Mouse (Mus musculus) heart, postnatal 4 days (tissue): ENCODE data around the gene Adnp. TPM values are rescaled to one million over a fixed set of nuclear protein-coding genes. Genes with fewer than 3 reads are reported as not detected.
A peak's percentile ranks its signal among the peaks of the same experiment; 100 is the strongest.

Experiments
- DNase-seq: peaks from one replicate; pipeline ENCODE4 v3.0.0; 2021
- microRNA-seq, 2 experiments: library from miRNA; unstranded; fragments of <30 nt; microRNA quantifications; one replicate each; pipeline ENCODE4 v1.2.0; 2021 to 2022
- total RNA-seq, 2 experiments: library from RNA; stranded (reverse); gene quantifications; 2 replicates each; pipeline ENCODE4 v1.2.3; 2021

The Adnp gene
- total RNA-seq, 2 experiments from 2014 or later: 69.1 to 70.2 TPM

DNA sequence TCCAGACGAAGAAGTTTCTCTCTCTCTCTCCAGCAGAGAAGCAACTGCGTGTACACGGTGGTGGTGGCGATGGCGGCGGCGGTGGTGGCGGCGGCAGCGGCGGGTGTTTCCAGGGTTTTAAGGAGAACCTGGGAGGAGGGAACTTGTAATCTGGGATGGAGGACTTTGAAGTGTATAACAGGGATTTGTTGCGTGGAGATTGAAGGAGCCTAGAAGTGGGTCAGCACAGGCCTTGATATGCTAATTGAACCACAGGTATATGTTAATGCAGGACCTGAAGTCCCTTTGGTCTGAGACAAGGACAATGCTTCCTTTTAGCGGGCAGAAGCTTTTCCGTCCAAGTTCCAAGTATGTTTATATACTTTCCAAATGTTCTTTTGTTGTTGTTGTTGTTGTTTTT is 50.6 kb downstream of the Adnp start:
- DNase-seq: no peak

DNA sequence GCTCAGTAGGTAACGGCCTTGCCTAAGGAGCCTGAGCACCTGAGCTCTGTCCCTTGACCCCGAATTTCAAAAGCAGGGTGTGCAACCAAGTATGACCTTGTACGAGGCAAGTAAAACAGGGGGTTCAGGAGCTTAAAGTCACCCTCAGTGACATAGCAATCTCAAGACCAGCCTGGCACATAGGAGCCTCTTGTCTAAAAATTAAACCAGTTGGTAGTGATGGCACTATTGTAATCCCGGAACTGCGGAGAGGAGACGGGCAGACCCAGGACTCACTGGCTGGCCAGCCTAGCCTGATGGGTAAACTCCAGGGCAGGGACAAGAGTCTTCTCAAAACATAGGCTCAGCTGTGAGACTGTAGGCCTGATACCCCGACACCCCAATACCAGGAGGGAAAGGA is 51.2 kb downstream of the Adnp start:
- DNase-seq: no peak

DNA sequence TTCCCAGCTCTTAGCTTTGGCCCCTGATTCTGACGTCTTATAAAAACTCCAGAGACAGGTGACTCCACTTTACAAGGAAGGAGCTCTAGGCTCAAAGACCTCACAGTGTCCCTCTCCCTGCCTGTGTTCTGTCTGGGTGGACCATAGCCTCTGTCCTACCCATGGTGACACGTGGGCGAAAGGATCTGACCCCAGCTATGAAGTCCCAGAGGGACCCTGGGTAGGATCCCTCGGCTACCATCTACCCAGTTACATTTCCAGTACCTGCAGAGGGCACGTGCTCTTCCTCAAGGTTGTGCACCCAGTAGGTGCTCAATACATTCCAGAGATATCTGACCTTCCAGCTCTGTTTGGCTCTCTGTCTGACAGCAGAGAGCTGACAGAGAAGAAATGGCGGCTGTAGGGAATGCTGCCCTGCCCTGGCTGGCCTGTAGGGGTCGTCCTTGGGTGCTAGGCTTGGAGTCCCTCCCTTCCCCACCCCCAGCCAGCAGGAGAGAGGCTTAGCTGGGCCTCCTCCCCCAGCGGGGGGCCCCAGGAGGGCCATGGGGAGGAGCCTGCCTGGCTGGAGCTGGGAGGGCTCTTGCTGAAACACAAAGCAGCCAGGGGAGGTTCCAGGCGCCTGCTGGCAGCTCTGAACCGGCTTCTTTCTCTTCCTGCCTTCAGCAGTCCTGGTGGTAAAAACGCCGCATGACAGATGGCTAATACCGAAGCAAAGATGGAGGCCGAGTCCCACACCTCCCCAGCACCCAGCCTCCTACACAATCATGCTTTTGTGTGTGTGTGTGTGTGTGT is 52.6 kb downstream of the Adnp start:
- DNase-seq: peak; percentile 91

DNA sequence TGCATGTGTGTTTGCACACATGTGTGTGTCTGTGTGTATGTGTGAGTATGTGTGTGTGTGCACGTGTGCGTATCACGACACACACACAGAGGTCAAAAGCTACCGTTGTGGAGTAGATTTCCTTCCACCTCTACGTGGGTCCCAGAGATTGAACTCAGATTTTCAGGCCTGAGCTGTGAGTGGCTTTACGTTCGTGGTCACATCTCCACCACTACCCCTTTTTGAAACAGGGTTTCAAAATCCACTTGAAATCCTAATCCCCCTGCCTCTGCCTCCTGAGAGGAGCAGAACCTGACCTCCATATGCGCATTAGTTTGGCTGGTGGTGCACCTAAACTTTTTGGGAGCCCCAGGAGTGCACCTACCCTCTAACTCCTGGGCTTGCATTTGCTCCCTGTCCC is 57.7 kb downstream of the Adnp start:
- no peak for DNase-seq

DNA sequence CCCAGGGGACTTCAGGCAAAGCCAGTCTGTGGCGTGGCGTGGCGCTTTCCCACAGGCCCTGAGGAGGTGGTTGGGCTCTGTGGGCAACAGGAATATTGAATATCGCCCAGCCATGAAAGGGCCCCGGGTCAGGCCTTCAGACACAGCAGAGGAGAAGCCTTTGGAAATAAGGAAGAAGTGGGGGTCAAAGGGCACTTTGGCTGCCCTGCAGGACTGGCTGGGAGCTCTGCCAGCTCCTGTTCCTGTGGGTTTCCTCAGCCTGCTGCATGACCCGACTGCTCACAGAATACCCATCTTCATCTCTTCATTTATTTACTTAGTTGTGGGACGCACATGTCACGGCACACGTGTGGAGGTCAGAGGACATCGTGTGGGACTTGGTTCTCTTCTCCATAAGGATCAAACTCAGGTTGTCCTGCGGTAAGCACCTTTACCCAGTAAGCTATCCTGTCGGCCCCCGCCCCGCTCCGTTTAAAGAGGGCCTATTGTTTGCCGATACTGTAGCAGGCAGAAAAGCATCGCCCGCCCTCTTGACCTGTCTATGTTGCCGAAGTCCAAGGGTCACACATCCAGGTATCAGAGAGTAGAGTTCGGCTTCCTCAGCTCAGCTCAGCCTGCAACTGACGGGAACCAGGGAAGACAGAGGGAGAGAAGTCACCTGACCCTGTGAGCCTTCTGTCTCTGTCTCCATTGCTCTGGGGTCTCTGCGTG is 59.0 kb downstream of the Adnp start:
- no peak for DNase-seq

DNA sequence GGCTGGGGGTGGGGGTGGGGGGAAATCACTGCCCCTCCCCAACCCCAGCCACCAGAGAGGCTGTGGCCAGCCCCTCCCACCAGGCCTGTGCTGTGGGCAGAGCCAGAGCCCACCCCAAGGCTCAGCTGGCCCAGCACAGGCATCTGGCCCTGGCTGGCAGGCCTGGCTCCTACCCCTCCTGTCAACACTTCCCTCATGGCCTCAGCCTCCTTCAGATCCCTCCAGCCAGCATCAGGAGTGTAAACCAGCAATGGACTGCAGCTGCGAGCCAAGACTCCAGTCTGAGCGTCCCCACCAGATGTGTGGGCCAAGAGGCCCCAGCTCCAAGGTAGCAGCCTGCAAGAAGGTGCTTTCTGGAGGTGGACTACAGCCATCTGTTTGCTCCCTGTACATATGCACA is 61.5 kb downstream of the Adnp start:
- peak; percentile 56 for DNase-seq

DNA sequence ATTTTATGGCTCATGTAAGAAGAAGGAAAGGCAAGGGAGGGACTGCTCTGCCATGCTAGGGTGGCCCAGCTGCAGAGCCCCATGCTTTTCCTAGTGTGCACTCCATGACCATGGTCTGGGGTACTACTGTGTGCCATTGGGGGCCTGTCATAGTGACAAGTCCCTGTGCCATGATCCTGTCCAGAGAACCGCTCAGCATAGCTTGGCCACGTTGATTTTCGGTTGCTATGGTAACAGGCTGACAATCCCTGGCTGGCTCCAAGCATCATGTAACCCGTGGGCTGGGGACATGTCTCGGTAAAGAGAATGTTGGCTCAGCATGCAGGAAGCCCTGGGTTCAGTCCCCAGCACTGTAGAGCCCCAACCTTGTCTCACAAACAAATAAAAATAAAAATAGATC is 63.1 kb downstream of the Adnp start:
- no peak for DNase-seq

DNA sequence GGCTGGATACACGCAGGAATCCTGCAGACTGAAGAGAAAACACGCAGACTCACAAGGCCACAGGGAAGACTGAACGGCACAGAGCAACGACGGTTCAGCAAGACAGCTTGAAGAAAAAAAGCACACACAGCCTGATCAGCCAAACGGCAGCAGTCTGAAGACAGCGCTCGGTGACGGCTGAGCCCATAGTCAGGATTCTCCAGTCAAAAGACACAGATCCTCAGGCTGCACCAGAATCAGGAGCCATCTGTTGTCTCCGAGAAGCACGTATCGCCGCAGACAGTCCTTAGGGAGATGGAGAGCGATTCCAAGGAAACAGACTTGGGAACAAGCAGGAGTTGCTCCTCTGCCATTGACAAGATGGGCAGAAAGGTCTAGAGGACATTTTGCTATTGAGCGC is 69.8 kb downstream of the Adnp start:
- DNase-seq: no peak

Small RNA genes lying within 50 kb of the gene (microRNA-seq; reads per million reads assigned to microRNA genes)
- gene Gm24561: 0 reads per million in 2 experiments

Other genes starting within 250 kb of the Adnp start
- under 1 TPM; 0.45 to 0.91 TPM for gene Ripor3, start 196.5 kb downstream of the Adnp start, total RNA-seq
- 1 to 10 TPM; 4.0 to 4.5 TPM for gene Pard6b, start 126.1 kb downstream of the Adnp start, total RNA-seq
- gene Gm20716, start 23.3 kb upstream of the Adnp start, total RNA-seq: 10 to 100 TPM; 23.0 to 32.3 TPM
- gene Dpm1, start 23.5 kb upstream of the Adnp start, total RNA-seq: 10 to 100 TPM; 50.8 to 60.8 TPM
- 1 to 10 TPM; 6.7 to 8.1 TPM for gene Mocs3, start 23.5 kb upstream of the Adnp start, total RNA-seq
- gene Kcng1, start 74.6 kb upstream of the Adnp start, total RNA-seq: under 1 TPM in 1 of 2 experiments, not detected in 1; 0.07 TPM